Mouse (Mus musculus) limb, embryonic 13.5 days (tissue): ENCODE results near the gene Xylt2. TPM values are rescaled to one million over a fixed set of nuclear protein-coding genes. Genes with fewer than 3 reads are reported as not detected.
A peak's percentile ranks its signal among the peaks of the same experiment; 100 is the strongest.
"Not testable (repeated sequence)": the region's sequence is repeated elsewhere in the genome, so short reads cannot be mapped to it uniquely, and the experiment has no call there.

ENCODE experiments used
- ATAC-seq: fragments of 200-750 bp; cut with Nextera tagmentation; 2 replicates; pipeline ENCODE4 v1.8.0; 2017; ENCODE audit warnings: low read depth, moderate number of reproducible peaks, moderate TSS enrichment; ENCODE audit not compliant: low FRiP score
- H3K27ac ChIP-seq: fragments of 300-500 bp; sonication (generic); 2 replicates; pipeline ENCODE4 v1.5.1; 2015; ENCODE audit warnings: inconsistent platforms, mild to moderate bottlenecking, moderate library complexity
- H3K27me3 ChIP-seq: fragments of 300-500 bp; sonication (generic); 2 replicates; pipeline ENCODE4 v1.6.1; 2015; ENCODE audit warnings: mild to moderate bottlenecking, inconsistent platforms
- H3K36me3 ChIP-seq: fragments of 300-500 bp; sonication (generic); 2 replicates; pipeline ENCODE4 v1.6.1; 2015; ENCODE audit warnings: inconsistent platforms, mild to moderate bottlenecking, moderate library complexity
- H3K4me1 ChIP-seq: fragments of 300-500 bp; sonication (generic); 2 replicates; pipeline ENCODE4 v1.6.1; 2015; ENCODE audit warnings: inconsistent platforms
- H3K4me2 ChIP-seq: fragments of 300-500 bp; sonication (generic); replicated peaks from 2 replicates; pipeline ENCODE4 v1.6.1; 2015; ENCODE audit warnings: inconsistent platforms, mild to moderate bottlenecking, moderate library complexity
- H3K4me3 ChIP-seq: fragments of 300-500 bp; sonication (generic); 2 replicates; pipeline ENCODE4 v1.5.1; 2015; ENCODE audit warnings: moderate library complexity, mild to moderate bottlenecking, inconsistent platforms
- H3K9ac ChIP-seq: fragments of 300-500 bp; sonication (generic); 2 replicates; pipeline ENCODE4 v1.6.1; 2015; ENCODE audit warnings: mild to moderate bottlenecking, inconsistent platforms
- H3K9me3 ChIP-seq: fragments of 300-500 bp; sonication (generic); 2 replicates; pipeline ENCODE4 v1.6.1; 2016; ENCODE audit warnings: inconsistent platforms
- WGBS: fragments of 180-500 bp; shearing (Covaris S2); methylation state at CpG from one replicate; pipeline ENCODE4 v1.1.7; 2015; 5-methylcytosine and 5-hydroxymethylcytosine counted together
- polyA plus RNA-seq: library from polyadenylated mRNA; unstranded; fragments of >200 nt; fragmentation: Nextera tagmentation; extraction: Ambion mirVana; gene quantifications from 2 replicates; pipeline ENCODE4 v1.2.1, GENCODE M21; 2015

Xylt2 gene
- polyA plus RNA-seq, 1 experiment from 2014 or later, result 23.5 TPM

DNA sequence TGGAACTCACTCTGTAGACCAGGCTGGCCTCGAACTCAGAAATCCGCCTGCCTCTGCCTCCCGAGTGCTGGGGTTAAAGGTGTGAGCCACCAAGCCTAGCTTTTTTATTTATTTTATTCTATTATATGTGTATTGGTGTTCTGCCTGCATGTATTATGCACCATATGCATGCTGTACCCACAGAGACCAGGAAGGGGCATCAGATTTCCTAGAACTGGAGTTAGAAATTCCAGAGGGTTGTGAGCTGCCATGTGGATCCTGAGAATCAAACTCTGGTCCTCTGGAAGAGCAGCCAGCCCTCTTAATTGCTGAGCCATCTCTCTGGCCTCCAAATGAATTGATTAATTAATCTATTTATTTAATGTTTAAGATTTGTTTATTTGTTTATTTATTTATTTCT lies 22.1 kb upstream of the Xylt2 start:
- Histone ChIP-seq H3K36me3 (no peaks in the 10 kb centered on the region), H3K4me3 (no peak overlapping the region), H3K27me3 (peaks cover 5% of the 10 kb centered on the region; the same call in 1 of the 2 replicates), H3K4me1 (peaks cover 18% of the 10 kb centered on the region), H3K9ac (no peak overlapping the region), H3K27ac (no peak overlapping the region), H3K4me2 (no peak overlapping the region), H3K9me3 (no peaks in the 10 kb centered on the region)
- WGBS, result 90% methylated on average over 3 of the region's 3 CpGs
- no peak for ATAC-seq

DNA sequence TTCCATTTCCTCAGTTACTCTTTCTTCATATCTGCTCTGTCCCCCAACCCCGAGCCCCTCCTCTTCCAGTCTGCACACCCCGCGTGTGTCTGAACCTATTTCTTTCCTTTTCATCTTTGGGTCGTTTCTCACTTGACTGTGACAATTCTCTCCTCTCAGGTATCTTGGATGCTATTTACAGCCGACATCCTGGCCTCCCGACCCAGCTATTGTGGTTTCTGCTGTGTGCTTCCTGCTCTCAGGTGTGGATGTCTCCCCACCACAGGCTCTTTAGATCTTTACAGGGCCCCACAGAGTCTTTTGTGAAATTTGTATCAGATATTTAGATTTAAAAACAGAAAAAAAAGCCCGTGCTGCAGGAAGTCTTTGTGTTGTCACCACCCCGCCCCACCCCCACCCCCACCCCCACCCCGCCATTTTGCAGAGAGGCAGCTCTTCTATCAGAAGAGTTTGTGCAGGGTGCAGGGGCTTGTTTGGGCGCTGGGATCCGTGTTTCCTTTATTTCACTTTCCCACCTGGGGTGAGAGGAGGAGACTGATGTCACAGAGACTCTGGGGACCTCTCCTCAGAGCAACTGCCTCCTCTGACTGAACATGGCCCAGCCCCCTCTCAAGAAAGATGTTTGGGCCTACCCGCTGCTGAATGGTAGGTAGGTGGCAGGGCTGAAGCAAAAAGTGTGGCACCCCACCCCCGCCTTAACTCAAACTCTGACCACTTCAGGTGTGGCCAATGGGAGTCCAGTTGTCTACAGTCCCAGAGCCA lies 20.6 kb upstream of the Xylt2 start:
- Histone ChIP-seq H3K27ac (no peak overlapping the region), H3K4me3 (no peak overlapping the region), H3K27me3 (peaks cover 5% of the 10 kb centered on the region; the same call in 1 of the 2 replicates), H3K9me3 (no peaks in the 10 kb centered on the region), H3K4me2 (no peak overlapping the region), H3K4me1 (peaks cover 17% of the 10 kb centered on the region), H3K9ac (no peak overlapping the region), H3K36me3 (no peaks in the 10 kb centered on the region)
- no peak for ATAC-seq
- 50% methylated on average over 13 of the region's 13 CpGs for WGBS

DNA sequence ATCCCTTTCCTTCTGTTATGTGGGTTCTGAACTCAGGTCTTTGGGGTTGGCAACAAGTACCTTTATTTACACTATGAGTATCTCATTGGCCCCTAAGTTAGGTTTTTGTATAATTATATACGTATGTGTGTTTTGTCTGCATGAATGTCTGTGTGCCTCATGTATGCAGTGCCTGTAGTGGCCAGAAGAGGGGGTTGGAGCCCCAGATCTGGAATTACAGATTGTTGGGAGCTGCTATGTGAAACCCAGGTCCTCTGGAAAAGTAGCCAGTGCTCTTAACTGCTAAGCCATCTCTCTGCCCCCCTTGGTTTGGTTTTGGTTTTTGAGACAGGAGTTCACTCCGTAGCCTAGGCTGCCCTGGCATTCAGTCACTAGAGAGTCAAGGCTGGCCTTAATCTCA lies 19.8 kb upstream of the Xylt2 start:
- WGBS, result 88% methylated on average over 2 of the region's 2 CpGs
- ATAC-seq, result no peak
- peaks cover 5% of the 10 kb centered on the region; the same call in 1 of the 2 replicates for H3K27me3 ChIP-seq

DNA sequence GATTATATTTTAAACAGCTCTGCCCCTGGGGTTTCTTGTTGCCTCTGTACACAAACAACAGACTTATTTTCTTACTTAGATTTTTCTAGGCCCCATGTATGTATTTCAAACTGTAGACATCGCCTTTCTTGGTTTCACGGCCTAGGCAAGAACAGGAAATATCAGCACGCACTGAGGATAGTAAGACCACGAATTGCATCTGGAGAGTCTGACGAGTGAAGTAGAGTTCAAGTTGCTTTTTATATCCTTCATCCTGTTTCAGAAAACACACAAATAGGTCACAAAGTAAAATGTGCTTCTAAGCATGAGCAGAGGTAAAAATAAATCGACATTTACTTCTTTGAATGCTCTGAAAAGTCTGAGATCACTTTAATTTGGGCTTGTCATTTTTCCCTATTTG lies 18.2 kb upstream of the Xylt2 start:
- ATAC-seq, result no peak
- Histone ChIP-seq H3K27me3 (no peaks in the 10 kb centered on the region), H3K4me2 (no peak overlapping the region), H3K36me3 (no peaks in the 10 kb centered on the region), H3K9ac (no peak overlapping the region), H3K27ac (no peak overlapping the region), H3K9me3 (no peaks in the 10 kb centered on the region), H3K4me3 (no peak overlapping the region), H3K4me1 (0 out of 2 replicates have a peak, but pooled peaks cover 4% of the 10 kb centered on the region)
- WGBS, result 66% methylated on average over 6 of the region's 6 CpGs

More for the DNA sequence above, 19.8 kb upstream of the Xylt2 start:
- H3K4me2 ChIP-seq, result no peak overlapping the region
- no peak overlapping the region for H3K9ac ChIP-seq
- no peak overlapping the region for H3K4me3 ChIP-seq
- no peaks in the 10 kb centered on the region for H3K9me3 ChIP-seq
- H3K4me1 ChIP-seq, result peaks cover 14% of the 10 kb centered on the region
- no peaks in the 10 kb centered on the region for H3K36me3 ChIP-seq
- no peak overlapping the region for H3K27ac ChIP-seq

DNA sequence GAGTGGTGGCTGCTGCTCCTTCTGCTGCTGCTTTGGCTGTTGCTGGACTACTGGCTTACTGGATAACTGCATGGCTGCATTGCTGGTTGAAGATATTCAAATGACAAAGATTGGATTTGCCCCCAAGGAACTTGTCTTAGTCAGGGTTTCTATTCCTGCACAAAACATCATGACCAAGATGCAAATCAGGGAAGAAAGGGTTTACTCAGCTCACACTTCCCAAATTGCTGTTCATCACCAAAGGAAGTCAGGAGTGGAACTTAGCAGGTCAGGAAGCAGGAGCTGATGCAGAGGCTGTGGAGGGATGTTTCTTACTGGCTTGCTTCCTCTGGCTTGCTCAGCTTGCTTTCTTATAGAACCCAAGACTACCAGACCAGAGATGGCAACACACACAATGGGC lies 15.2 kb upstream of the Xylt2 start:
- not testable (repeated sequence) for H3K9me3 ChIP-seq, H3K4me3 ChIP-seq, H3K36me3 ChIP-seq, H3K4me2 ChIP-seq, H3K27me3 ChIP-seq, H3K4me1 ChIP-seq, H3K27ac ChIP-seq, ATAC-seq, H3K9ac ChIP-seq

DNA sequence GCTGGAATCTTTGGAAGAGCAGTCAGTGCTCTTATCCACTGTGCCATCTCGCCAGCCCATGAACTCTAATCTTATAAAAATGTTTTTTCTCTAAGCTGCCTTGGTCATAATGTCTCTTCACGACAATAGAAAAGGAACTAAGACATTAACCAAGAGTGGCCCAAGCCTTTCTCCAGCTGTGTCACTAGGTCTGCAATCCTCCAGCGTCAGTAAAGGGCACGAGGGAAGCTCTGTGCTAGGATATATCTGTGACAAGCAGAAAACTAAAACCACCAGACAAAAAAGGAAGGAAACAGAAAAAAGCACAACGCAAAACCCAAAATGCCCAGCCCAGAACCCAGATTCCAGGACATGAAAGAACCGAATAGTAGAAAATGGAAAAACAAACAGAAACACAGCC lies 9.9 kb upstream of the Xylt2 start:
- no peak overlapping the region for H3K4me3 ChIP-seq
- H3K9me3 ChIP-seq, result no peaks in the 10 kb centered on the region
- H3K27me3 ChIP-seq, result no peaks in the 10 kb centered on the region
- no peak overlapping the region for H3K4me2 ChIP-seq
- no peaks in the 10 kb centered on the region for H3K4me1 ChIP-seq
- no peak overlapping the region for H3K27ac ChIP-seq
- ATAC-seq, result no peak
- WGBS, result 79% methylated on average over 6 of the region's 6 CpGs
- no peak overlapping the region for H3K9ac ChIP-seq
- no peaks in the 10 kb centered on the region for H3K36me3 ChIP-seq

DNA sequence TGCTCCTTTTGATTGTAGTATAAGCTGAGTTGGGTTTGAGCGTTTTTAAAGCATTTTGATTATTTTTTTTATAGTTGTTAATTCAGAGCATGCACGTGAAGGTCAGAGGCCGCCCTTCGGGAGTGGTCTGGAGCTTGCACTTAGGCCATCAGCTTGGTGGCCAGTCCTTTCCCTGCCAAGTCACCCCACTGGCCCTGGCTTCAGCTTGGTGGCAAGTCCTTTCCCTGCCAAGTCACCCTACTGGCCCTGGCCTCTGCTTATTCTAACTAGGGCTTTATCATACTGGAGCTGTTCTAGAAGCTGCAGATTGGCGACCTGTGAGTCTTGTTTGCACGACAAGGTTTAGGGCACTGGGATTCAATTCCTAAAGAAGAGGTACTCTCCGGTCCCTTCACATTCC lies 5.1 kb upstream of the Xylt2 start:
- Histone ChIP-seq H3K4me1 (peaks cover 10% of the 10 kb centered on the region), H3K9me3 (no peaks in the 10 kb centered on the region), H3K4me3 (no peak overlapping the region), H3K36me3 (no peaks in the 10 kb centered on the region), H3K9ac (no peak overlapping the region), H3K27me3 (no peaks in the 10 kb centered on the region), H3K27ac (no peak overlapping the region), H3K4me2 (no peak overlapping the region)
- 80% methylated on average over 7 of the region's 7 CpGs for WGBS
- no peak for ATAC-seq

DNA sequence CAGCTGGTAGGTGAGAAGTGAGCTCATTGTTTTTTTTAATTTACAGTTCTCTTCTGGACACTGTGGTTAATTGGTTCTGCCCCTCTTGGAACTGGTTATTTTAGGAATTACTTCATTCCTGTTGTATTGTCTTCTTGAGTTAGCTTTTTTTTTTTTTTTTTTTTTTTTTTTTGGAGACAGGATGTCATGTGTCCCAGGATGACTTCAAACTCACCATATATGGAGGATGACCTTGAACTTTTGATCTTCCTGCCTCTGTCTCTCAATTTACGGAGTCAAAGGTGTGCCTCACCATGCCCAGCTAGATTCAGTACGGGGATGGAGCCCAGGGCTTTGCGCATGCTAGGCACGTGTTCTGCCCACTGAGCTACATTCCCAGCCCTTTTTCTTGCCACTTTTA lies 4.3 kb upstream of the Xylt2 start:
- Histone ChIP-seq H3K27ac (no peak overlapping the region), H3K4me2 (no peak overlapping the region), H3K9ac (no peak overlapping the region), H3K4me1 (peaks cover 10% of the 10 kb centered on the region), H3K27me3 (no peaks in the 10 kb centered on the region), H3K36me3 (no peaks in the 10 kb centered on the region), H3K9me3 (no peaks in the 10 kb centered on the region), H3K4me3 (no peak overlapping the region)
- ATAC-seq, result no peak
- 81% methylated on average over 4 of the region's 4 CpGs for WGBS

DNA sequence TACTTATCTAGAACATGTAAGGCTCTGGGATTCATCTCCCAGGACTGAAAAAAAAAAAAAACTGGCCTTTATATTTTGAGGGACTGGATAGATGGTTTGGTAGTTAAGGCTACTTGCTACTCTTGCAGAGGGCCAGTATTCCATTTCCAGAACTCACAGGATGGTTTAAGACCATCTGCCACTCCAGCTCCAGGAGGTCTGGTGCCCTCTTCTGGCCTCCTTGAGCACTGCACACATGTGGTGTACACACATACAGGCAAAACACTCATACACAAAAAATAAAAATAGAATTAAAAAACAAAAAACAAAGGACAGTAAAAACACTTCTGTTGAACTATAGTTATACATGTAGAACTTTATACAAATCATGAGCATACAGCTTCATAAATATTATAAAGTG lies 3.3 kb upstream of the Xylt2 start:
- no peak overlapping the region for H3K4me3 ChIP-seq
- no peak overlapping the region for H3K4me2 ChIP-seq
- no peaks in the 10 kb centered on the region for H3K9me3 ChIP-seq
- H3K4me1 ChIP-seq, result peaks cover 20% of the 10 kb centered on the region
- H3K27me3 ChIP-seq, result no peaks in the 10 kb centered on the region
- no peaks in the 10 kb centered on the region for H3K36me3 ChIP-seq
- no peak overlapping the region for H3K27ac ChIP-seq
- ATAC-seq, result no peak
- H3K9ac ChIP-seq, result no peak overlapping the region

DNA sequence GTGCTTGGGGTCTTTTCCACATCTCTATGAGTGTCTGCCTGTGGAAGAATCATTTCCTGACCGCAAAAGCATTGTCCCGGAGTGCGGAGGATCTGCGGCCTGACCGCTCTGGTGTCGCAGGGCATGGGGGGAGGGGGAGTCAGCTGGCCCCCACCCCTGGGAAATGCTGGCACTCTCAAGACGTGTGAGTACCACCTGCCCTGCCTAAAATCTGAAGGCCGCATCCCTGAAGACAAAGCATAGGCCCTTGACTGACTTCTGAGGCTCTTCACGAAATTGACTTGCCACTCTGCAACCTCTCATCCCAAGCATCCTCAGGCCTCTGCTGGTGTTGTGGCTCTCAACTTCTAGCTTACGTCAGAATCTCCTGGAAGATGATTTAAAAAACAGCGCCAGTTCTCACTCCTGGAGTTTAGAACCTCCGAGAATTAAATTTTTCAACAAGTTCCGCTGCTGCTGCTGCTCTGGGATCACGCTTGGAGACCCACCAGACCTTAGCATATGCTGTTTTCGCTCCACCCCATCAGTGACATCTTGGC lies 361 bp upstream of the Xylt2 start:
- WGBS, result 26% methylated on average over 15 of the region's 15 CpGs

DNA sequence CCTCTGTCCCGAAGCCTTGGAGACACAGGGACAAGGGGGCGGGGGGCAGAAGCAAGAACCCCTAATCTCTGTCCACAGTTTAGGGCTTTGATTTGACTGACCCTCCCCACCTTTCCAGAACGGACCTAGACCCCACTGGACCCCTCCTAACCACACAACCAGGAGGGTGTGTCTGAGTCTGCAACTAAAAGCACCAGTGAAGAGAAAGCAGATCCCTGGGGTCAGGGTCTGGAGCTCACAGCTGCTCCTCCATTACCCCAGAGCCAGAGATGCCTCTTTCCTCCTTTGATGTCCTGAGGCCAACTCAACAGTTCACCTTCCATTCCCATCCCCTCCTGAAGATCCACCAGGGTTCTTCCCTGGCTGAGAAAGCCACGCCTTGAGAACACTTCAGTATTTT lies 1.0 kb downstream of the Xylt2 start:
- Histone ChIP-seq H3K4me3 (peak overlapping the region; percentile 88), H3K27ac (peak overlapping the region; percentile 92; the same call in 1 of the 2 replicates), H3K4me2 (peak overlapping the region; percentile 83), H3K36me3 (peaks cover 9% of the 10 kb centered on the region; the same call in 1 of the 2 replicates), H3K27me3 (no peaks in the 10 kb centered on the region), H3K9ac (peak overlapping the region; percentile 95), H3K4me1 (peaks cover 36% of the 10 kb centered on the region), H3K9me3 (no peaks in the 10 kb centered on the region)
- 29% methylated on average over 4 of the region's 4 CpGs for WGBS
- no peak for ATAC-seq

More for the DNA sequence above, 361 bp upstream of the Xylt2 start:
- no peak for ATAC-seq
- no peaks in the 10 kb centered on the region for H3K9me3 ChIP-seq
- H3K27ac ChIP-seq, result peak overlapping the region; percentile 72; the same call in 1 of the 2 replicates
- peak overlapping the region; percentile 83 for H3K4me2 ChIP-seq
- no peaks in the 10 kb centered on the region for H3K27me3 ChIP-seq
- H3K36me3 ChIP-seq, result peaks cover 9% of the 10 kb centered on the region; the same call in 1 of the 2 replicates
- peak overlapping the region; percentile 88 for H3K4me3 ChIP-seq
- H3K9ac ChIP-seq, result peak overlapping the region; percentile 62
- peaks cover 36% of the 10 kb centered on the region for H3K4me1 ChIP-seq

DNA sequence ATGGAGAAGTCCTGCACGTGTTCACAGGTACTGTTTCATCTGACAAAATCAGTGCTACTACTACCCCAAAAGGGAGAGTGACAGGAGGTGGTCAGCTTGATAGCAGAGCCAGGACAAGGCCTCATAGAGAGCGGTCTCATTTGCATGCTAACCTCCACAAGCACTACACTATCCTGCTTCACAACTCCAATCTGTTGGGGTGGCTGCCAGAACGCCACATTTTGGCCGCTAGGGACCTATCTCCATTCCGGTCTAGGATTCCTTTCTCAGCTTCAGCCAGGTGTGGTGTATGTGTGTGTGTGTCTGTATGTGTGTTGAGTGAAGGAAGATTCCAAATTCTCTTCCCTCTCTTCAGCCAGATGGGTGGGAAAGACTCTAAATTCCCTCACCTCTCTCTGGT lies 1.9 kb downstream of the Xylt2 start:
- Histone ChIP-seq H3K4me3 (peak overlapping the region; percentile 88; the same call in 1 of the 2 replicates), H3K27ac (no peak overlapping the region), H3K9me3 (no peaks in the 10 kb centered on the region), H3K27me3 (no peaks in the 10 kb centered on the region), H3K9ac (peak overlapping the region; percentile 95; the same call in 1 of the 2 replicates), H3K4me1 (peaks cover 36% of the 10 kb centered on the region), H3K36me3 (peaks cover 16% of the 10 kb centered on the region), H3K4me2 (peak overlapping the region; percentile 83)
- no peak for ATAC-seq
- 81% methylated on average over 5 of the region's 5 CpGs for WGBS
